Mouse (Mus musculus): ENCODE data around the gene Mycbpap. TPM values are rescaled to one million over a fixed set of nuclear protein-coding genes. Genes with fewer than 3 reads are reported as not detected.

Mycbpap gene
- total RNA-seq, 2 experiments from 2014 or later, result 2.8 to 3.6 TPM

DNA sequence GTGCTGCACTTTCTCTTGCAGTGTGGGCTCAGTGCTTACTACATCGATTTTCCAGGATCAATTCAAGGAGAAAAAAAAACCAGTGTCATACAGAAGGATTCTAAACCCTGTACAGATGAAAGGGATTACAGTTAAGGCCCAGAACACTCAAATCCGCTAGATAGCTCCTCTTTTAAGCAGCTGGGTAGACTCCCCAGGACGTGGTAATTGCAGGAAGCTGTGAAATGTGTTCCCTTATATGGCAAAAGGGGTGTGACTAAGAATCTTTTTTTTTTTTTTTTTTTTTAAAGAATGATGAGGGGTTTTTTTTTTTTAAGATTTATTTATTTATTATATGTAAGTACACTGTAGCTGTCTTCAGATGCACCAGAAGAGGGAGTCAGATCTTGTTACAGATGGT, 7.3 kb upstream of the Mycbpap start:
- DNase-seq, result no peak

DNA sequence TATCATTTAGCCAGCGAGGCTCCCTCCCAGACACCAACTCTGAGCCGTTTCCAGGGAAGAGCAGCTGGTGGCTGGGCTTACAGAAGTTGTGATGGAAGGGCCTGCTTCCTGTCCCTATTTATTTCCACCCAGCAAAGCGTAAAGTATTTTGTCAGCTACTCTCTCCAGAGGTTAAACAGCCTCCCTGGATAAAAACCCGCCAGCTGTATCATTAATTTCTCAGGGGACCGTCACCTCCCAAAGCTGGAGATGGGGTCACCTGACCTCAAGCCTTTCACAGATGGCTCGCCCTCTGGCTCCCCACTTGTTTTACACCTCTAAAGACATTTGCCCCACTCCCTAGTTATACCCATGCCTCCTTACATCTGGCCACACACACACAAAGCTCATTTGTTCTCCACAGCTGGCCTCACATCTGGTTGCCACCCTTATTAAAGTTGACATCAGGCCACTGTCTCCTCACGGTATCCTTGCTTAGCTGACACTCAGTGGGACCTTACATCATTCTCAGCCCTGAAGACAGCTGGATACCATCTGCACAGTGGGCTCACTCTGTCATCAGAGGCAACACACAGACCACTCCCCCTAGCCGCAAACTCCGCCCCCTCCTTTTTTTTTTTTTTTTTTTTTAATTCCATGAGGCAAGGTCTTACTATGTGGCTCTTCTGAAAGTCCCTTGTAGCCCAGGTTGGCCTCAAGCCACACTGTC, 4.8 kb upstream of the Mycbpap start:
- no peak for DNase-seq

DNA sequence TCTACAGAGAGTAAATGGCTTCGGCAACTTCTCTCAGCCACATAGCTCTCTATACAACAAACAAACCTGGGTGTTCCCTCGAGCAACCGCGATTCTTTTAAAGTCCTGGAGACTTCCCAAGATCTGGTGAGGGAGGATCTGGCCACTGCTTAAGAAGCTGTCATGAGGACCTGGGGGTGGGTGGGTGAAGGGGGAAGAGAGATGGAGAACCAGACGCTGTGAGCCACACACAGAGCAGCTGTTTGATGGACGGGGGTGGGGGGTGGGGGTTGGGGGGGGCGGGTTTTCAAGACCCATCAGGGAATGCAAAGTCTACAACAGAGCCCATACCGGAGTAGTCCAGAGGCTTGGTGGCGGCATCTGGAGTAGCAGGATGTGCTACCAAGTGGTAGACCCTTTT, 8.1 kb downstream of the Mycbpap start:
- no peak for DNase-seq

DNA sequence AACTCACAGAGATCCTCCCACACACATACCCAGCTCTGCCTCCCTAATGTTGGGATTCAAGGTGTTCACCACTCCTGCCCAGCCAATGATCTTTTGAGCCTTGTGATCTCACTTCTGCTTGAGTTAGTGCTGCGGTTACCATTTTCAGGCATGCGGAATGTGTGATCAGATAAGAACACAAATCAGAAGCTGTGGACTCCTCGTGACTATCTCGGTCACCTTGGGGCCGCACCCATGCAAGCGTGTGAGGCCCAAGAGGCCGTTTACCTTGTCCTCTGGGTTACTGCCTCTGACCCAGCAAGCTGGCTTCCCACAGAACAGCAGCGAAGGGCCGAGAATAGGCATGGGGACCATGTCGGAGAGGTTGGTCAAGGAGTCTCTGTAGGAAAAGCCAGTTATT, 12.6 kb downstream of the Mycbpap start:
- no peak for DNase-seq

DNA sequence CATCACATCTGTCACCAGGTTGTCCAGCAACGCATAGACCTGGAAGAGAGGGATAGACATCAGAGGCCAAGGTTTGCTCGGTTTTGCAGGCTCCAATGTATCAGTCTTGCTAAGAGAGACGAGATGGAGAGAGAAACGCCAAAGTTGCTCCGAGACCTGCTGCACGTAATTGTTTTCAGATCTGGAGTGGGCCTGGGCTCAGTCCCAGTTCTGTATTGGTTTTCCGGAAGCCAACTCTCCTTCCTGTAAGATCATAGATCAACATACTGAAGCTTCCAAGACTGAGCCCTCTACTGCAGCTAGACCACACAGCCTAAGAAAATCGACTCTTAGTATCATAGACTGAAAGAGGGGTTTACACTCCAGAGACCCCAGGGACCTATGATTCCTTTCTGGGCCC, 20.1 kb downstream of the Mycbpap start:
- DNase-seq, result no peak

DNA sequence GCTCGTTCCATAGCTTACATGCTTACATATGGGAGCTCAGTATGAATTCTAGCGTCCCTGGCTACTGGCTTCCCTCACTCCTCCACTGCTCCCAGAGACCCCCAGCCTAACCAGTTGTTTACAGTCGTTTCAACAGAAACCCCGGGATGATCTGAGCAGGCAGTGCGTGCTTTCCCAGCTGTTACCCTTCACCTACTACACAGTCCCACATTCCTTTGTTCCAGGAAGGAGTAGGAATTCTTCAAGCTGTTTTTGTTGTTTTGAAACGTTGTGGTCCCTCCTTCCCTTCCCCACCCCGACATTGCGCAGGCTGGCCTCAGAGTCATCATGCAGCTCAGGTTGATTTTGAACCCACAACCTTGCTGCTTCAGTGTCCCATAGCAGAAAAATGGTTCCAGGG, 21.2 kb downstream of the Mycbpap start:
- DNase-seq, result no peak

DNA sequence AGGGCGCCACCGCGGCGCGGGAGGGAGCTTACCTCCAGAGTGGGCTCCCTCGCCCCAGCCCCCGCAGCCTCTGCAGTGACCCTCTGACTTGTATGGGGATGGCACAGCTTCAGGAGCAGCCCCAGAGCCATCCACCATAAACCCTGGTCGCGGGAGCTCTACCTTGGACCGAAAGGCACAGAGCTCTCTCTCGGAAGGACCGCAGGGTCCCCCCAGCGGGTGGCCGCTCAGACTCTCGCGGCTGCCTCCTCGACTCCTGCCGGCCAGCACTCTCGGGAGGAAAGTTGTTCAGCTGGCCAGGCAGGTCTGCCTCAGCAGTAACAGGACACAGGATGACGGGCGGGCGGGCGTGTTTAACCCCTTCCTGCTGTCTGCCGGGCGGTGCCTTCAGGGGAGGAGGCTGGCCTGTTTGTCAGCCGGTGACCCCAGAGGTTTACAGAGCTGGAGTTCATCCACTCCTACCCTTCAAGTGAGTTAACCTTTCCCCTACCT, 21.8 kb downstream of the Mycbpap start, which contains the start of gene Epn3:
TSS of gene Epn3 (minus strand) at position 314 of the 492 bp plus-strand sequence.
- DNase-seq, result no peak

DNA sequence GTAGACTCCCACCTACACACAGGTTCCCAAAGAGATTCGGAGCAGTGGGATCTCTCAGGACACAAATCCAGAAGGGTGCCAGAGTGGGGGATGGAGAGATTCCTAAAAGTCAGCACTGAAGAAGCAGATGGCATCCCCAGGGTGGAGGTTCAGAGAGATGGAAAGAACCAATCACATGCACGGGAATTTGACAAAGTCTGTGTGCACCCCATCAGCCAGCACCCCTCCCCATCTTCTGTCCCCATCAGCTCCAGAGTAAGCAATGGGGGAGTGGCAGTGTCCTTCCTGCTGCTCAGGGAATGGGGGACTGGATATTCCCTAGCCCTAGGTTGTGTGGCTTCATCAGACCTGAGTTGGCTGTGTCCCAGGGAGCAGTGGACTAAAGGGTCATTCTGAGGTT, 22.5 kb downstream of the Mycbpap start:
- DNase-seq, result peak in 1 of 2 experiments; percentile 36

DNA sequence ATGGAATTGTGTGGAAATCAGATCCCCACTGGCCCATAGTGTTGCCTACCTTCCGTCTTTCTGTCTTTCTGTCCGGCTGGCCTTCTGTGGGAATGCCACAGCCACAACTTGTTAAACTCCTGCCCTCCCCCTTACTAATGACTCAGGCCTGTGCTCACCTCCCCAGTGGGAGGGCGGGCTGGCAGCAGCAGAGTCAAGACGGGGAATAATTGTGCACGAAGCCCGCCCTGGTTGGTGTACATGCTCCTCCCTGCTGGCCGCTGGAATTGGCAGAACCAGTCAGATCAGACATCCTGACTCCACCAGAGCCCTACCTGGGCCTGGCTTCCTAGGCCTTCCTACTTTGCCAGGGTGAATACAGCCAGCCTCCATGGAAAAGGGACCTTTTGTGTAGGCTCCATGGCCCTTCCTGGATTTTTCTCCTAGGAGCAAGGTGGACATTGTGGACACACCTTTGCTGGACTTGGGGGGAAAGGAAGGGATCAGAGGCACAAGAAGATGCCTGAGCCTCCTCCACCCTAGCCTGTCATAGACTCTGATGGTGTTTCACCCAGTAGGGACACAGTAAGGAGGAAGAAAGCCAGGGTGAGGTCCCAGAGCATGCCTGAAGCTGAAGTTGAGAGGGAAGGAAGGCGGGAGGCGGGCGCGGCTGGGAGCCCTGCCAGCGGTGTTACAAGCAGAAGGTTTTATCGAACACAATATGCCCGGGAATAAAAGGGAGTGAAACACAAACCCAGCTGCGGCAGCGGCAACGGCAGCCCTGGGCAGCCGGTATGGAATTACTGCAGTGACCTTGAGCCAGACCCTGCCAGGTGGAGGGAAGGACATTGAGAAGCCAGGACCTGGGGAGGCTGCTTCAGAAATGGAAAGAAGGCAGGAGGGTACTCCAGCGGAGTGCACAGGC, 23.2 kb downstream of the Mycbpap start:
- peak in 1 of 2 experiments; percentile 30 for DNase-seq

DNA sequence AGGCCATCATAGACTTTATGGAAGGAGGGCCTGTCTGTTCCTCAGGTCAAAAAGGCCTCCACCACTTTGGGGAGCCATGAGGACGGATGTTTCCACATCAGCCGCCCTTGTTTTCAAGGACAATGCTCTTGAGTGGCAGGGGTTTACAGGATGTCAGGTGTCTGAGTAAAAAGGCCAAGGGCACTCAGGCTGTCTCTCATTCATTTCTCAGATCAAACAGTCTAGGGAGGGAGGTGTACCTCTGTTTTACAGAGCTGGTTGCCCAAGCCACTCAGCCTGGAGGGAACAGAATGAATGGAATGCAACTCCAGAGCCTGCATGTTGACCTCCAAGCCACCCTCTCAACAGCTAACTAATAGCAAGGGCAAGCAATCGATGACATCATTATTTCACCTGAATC, 26.1 kb downstream of the Mycbpap start:
- DNase-seq, result no peak

DNA sequence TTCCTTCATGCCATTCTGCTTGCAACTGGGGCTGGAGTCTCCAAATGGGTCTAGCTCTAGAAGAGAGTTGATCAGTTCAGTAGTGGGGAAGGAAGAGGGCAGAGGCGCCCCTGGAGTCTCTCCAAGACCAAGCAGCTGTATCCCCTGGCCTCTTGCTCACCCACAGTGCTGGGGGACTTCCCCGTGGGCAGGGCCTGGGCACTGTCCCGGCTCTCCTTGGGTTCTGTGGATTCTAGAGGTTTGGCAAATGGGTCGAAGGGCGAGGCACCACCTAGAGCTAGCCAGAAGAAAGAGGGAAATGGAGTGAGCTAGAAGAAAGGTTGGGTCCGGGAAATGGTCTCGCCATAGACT, 29.8 kb downstream of the Mycbpap start:
- no peak for DNase-seq

DNA sequence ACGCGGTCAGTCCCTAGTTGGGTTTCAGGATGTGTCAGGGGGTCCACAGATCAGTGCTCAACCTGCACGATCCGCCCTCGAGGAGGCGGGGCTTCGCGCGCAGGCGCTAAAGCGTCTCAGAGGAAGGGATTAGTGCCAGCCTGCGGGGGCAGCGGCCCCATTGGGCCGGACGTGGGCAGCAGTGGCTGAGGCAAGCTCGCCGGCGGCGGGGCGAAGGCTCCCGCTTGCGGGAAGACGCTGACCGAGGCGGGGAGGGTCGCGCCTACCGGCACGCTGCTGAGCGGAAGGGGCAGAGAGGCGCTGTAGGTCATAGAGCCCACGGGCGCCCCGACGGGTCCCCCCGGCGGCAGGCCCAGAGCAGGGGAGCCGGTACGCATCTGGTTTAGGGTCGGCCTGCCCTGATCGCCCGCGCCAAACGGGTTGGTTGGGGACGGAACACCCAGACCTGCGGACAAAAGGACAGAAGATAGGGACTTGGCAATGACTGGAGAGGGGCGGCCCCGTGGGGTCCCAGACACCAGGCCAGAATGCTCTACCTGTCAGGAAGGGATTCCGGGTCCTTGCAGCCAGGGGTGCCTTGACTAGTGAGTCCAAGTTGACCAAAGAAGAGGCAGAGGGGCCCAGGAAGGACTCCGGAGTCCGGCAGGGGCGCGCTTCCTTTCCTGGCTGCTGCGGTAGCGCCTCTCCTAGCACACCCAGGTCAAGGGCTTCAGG, 30.4 kb downstream of the Mycbpap start:
- peak in 1 of 2 experiments; percentile 52 for DNase-seq

DNA sequence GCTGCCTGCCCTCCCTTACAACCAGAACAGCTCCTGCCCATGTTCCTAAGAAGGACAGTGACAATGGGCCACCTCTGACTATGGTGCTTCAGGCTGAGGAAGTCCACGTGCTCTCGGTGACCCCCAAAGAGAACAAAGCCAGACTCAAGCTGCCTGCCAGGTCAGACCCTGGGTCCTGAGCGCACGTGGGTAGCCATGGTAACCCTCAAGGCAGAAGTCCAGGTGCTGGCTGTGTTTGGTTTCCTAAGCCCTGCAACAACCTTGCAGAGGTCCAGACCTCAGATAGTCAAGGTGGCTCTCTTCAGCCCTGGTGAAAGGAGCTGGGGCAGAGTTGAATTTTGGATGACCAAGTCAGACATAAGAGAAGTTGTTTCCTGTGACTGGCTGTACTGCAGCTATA, 31.8 kb downstream of the Mycbpap start:
- no peak for DNase-seq

DNA sequence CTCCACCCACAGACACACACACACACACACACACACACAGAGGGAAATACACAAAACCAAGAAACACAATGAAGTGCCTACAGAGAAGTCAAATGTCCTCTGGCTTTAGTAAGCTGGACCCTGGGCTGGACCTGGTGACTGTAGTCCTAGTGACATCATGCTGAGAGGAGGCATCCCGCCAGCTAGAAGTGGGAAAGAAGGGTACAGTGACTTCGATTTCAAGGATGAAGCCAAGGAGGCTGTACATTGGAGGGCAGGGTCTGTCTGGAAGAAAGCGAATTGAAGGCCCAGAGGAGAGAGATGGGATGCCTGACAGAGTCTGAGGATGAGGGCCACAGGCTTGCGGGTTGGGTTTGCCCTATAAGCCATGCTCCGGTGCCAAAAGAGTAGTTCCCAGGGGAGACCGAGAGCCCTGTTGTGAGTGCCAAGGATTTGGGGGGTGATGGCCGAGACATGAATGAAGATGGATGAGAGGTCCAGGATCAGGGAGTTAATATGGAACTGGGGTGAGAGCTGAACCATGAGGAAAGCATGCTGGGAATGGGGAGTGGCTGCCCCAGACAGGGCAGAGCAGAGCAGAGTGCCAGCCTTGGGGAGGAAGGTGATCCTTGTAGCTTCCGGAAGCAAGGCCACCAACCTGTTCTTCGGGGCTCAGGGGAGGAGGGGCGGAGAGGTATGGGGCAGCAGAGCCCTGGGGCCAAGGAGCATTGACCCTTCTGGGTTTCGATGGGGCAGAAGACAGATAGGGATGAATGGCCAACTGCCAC, 32.6 kb downstream of the Mycbpap start:
- DNase-seq, result no peak

DNA sequence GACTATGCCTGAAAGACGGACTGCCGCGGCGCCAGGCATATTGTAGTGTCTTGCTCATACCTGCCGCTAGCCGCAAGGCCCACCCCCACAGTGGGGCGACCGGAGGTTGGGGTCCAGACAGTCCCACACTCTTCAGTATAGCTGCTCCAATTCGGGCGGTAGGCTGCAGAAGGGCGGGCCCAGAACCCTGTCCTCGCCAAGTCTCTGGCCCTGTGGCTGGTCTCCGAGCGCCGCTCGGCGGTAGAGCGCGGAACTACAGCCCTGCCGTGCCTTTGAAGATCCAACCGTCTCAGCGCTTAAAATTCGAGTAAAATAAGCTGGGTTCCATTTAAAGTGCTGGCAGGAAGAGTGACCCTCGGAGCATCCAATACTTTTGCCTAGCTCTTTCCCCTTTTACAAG, 35.5 kb downstream of the Mycbpap start, which contains the start of gene Spata20:
TSS of gene Spata20 (minus strand) at position 179 of the 400 bp plus-strand sequence.
- DNase-seq, result peak; percentile 85 to 89

DNA sequence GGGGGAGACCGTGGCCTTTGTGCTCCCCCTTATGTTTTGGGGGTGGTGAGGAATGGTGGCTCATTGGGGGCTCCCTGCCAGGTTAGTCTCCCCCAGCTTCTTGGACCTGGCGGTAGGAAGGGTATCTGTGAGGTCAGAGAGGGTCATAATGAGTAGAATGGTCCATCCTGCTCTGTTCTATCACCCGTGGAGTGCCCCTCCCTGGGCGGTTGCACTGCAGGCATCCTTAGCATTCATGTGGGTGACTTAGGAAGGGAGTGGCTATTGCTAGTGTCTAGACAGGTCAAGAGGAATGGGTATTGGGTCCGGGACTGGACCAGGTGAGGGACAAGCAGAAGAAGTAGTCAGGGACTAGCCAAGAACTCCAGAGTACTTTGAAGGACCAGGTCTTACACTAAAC, 36.3 kb downstream of the Mycbpap start:
- no peak for DNase-seq

DNA sequence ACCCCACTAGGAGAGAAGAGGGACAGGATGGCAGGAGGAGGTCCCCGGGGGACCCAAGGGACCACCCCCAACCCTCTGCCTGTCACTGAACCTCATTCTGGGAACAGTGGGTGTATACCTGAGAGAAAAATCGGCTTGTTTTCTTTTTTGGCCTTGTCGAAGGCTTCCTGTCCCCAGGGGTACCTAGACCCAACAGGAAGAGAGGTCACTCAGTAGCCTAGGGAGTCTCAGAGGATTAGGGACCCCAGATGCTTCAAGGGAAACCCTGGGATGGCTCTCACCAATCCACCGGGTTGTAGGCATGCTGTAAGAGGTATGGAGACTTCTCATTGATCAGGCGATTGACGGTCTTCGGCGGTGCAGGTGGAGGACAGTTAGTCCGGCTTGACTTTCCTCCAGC, 36.9 kb downstream of the Mycbpap start:
- no peak for DNase-seq

DNA sequence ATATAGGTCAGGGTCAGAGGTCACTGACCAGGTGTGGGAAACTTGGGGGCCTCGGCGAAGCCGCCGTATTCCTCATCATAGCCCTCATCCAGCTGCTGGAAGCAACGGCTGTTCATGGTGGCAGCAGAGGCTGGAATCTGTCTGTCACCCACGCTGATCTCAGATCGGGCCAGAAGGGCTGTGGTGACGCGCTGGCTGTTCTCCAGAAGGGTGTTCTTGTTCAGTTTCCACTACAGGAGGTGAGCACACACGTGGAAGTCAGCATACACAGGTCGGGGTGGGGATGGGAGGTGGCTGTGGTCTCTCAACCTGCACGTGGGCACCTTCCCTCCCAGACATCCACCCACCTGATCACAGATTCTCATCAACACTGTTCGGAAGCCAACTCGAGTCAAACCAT, 37.6 kb downstream of the Mycbpap start:
- no peak for DNase-seq

DNA sequence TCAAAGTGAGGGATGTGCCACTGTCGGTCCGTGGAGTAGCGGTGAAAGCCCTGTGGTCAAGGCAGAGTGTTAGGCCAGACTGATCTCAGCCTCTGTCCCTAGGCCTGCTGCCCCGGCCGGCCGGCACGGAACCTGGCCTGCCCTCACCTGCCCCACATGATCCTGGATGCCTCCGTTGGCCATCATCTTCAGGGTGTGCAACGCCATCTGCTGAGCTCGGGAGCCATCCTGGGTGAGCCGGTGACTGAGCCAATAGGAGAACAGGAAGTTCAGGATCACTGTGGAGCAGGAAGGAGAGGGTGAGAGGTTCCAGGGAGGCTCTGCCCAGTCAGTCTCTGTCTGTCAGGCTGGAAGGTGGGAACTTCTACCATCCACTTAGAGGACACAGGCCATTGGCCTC, 38.1 kb downstream of the Mycbpap start:
- no peak for DNase-seq

DNA sequence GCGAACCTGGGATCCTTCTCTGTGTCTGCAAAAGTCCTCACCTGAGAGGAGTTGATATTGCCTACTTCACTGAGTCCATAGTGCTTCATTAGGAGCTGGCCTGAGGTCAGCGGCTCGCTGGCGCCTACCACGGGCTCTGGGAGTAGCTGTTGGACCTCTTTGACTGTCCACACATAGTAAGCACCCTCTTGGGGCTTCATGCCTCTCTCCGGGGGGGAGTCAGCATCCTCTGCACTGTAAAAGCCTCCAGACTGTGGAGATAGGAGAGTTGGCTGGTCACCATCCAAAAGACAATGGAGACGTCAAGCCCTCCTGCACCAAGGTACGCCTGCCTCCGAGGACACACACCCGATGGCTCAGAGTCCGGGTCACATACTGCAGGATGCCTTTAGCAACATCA, 38.8 kb downstream of the Mycbpap start:
- DNase-seq, result no peak

DNA sequence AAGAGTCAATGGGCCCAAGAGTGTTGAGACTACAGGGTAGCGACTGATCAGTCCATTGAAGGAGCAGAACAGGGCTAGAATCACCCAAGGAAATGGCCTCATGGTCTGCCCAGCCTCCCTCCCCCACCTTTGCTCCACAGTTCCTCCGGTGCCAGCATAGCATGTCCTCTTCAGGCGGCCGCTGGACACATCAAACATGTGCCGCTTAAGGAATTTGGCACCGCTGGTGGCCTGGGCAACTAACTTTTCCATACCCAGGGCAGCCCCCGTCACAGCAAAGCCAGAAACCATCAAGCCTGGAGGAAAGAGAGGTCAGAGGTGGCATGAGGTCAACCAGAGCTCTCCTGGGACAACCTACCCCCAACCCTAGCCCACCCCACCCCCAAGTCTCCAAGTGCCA, 39.6 kb downstream of the Mycbpap start:
- DNase-seq, result no peak

DNA sequence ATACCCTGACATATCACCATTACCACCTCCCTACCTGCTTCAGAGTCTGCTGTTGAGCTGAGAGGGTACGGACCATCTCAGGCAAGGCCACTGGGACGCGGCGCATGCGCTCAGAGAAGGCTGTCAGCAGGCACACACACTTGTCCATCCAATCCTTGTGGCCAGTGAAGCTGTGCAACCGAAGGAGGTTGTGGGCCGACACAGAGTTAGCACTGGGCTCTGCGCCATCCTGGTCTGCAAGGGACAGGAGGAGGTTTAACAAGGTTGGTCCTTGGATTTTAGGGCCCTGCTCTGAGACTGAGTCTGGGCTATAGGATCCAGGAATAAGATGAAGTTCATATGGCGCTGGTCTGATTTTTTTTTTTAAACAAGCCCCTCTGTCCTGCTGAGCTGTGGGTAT, 41.2 kb downstream of the Mycbpap start:
- DNase-seq, result no peak
